Mouse (Mus musculus) midbrain, postnatal 0 days (tissue): ENCODE data around the gene Ifna14. TPM values are rescaled to one million over a fixed set of nuclear protein-coding genes. Genes with fewer than 3 reads are reported as not detected.
A peak's percentile ranks its signal among the peaks of the same experiment; 100 is the strongest.

ENCODE experiments used
- ATAC-seq: fragments of 200-750 bp; cut with Nextera tagmentation; 2 replicates; pipeline ENCODE4 v1.8.0; 2017; ENCODE audit warnings: moderate number of reproducible peaks, mild to moderate bottlenecking, moderate TSS enrichment, moderate library complexity; ENCODE audit not compliant: low FRiP score
- DNase-seq: peaks from one replicate; pipeline ENCODE4 v3.0.0-alpha.2; 2015; ENCODE audit warnings: low spot score
- H3K27ac ChIP-seq: fragments of 300-500 bp; sonication (generic); 2 replicates; pipeline ENCODE4 v1.5.1; 2014; ENCODE audit warnings: low read depth, mild to moderate bottlenecking, low read length, mixed read lengths
- H3K27me3 ChIP-seq: fragments of 300-500 bp; sonication (generic); 2 replicates; pipeline ENCODE4 v1.6.1; 2014; ENCODE audit warnings: low read length, control low read depth, mixed read lengths; ENCODE audit not compliant: insufficient read depth
- H3K36me3 ChIP-seq: fragments of 300-500 bp; sonication (generic); 2 replicates; pipeline ENCODE4 v1.6.1; 2014; ENCODE audit warnings: low read length, control low read depth, mixed read lengths; ENCODE audit not compliant: insufficient read depth
- H3K4me1 ChIP-seq: fragments of 300-500 bp; sonication (generic); 2 replicates; pipeline ENCODE4 v1.6.1; 2014; ENCODE audit warnings: mild to moderate bottlenecking, control low read depth, antibody characterized with exemption, low read length, mixed read lengths; ENCODE audit not compliant: insufficient read depth
- H3K4me2 ChIP-seq: fragments of 300-500 bp; sonication (generic); 2 replicates; pipeline ENCODE4 v1.6.1; 2014; ENCODE audit warnings: low read depth, mild to moderate bottlenecking, low read length, mixed read lengths; ENCODE audit not compliant: poor library complexity, severe bottlenecking
- H3K4me3 ChIP-seq: fragments of 300-500 bp; sonication (generic); 2 replicates; pipeline ENCODE4 v1.5.1; 2014; ENCODE audit warnings: low read depth, mild to moderate bottlenecking, low read length, moderate library complexity
- H3K9ac ChIP-seq: fragments of 300-500 bp; sonication (generic); replicated peaks from 2 replicates; pipeline ENCODE4 v1.6.1; 2014; ENCODE audit warnings: mild to moderate bottlenecking, low read length, moderate library complexity, mixed read lengths; ENCODE audit not compliant: poor library complexity, severe bottlenecking
- H3K9me3 ChIP-seq: fragments of 300-500 bp; sonication (generic); 2 replicates; pipeline ENCODE4 v1.6.1; 2016; ENCODE audit warnings: low read length, control low read depth
- CTCF ChIP-seq: IDR thresholded peaks from 2 replicates; pipeline ENCODE4 v1.5.1; 2016; ENCODE audit warnings: antibody characterized with exemption, mild to moderate bottlenecking
- WGBS: fragments of 180-500 bp; shearing (Covaris S2); extraction: QIAGEN DNeasy Blood & Tissue Kit; methylation state at CpG from one replicate; pipeline ENCODE4 v1.1.7; 2014; 5-methylcytosine and 5-hydroxymethylcytosine counted together
- polyA plus RNA-seq: library from polyadenylated mRNA; unstranded; fragments of >200 nt; fragmentation: Nextera tagmentation; extraction: Ambion mirVana; gene quantifications from 2 replicates; pipeline ENCODE4 v1.2.1, GENCODE M21; 2015
- total RNA-seq: library from RNA; depleted of rRNA; stranded (reverse); fragments of >200 nt; gene quantifications from 2 replicates; pipeline ENCODE4 v1.2.3, GENCODE M21; 2014

Gene Ifna14
- total and polyA plus RNA-seq, 2 experiments from 2014 or later: not detected

- ATAC-seq: no peak
- Histone ChIP-seq H3K36me3 (no peaks in the 10 kb centered on the region), H3K9ac (no peak overlapping the region), H3K27me3 (no peaks in the 10 kb centered on the region), H3K9me3 (no peaks in the 10 kb centered on the region), H3K27ac (no peak overlapping the region), H3K4me3 (no peak overlapping the region), H3K4me1 (no peaks in the 10 kb centered on the region), H3K4me2 (no peak overlapping the region)
- no peak for DNase-seq
- 95% methylated on average over 2 of the region's 2 CpGs for WGBS
- TF ChIP-seq CTCF: no peak
Observed at GRCm38 (mm10) chr4:88533499-88533898, 38.1 kb downstream of the Ifna14 start.

- ATAC-seq (no peak), DNase-seq (no peak)
- TF ChIP-seq CTCF: no peak
- Histone ChIP-seq H3K9ac (no peak overlapping the region), H3K4me1 (no peaks in the 10 kb centered on the region), H3K27me3 (no peaks in the 10 kb centered on the region), H3K36me3 (no peaks in the 10 kb centered on the region), H3K9me3 (no peaks in the 10 kb centered on the region), H3K4me3 (no peak overlapping the region), H3K4me2 (no peak overlapping the region), H3K27ac (no peak overlapping the region)
- WGBS: 93% methylated on average over 2 of the region's 2 CpGs
Observed at GRCm38 (mm10) chr4:88530892-88531291, 40.7 kb downstream of the Ifna14 start.

GRCm38 (mm10) chr4:88530271-88530670, 41.3 kb downstream of the Ifna14 start:
- ATAC-seq (no peak), DNase-seq (no peak)
- TF ChIP-seq CTCF: no peak
- H3K4me1 ChIP-seq: no peaks in the 10 kb centered on the region
- H3K9ac ChIP-seq: no peak overlapping the region
- WGBS: 70% methylated on average over 4 of the region's 4 CpGs
- H3K27me3 ChIP-seq: no peaks in the 10 kb centered on the region
- H3K4me2 ChIP-seq: no peak overlapping the region
- H3K27ac ChIP-seq: no peak overlapping the region
- no peaks in the 10 kb centered on the region for H3K36me3 ChIP-seq
- no peak overlapping the region for H3K4me3 ChIP-seq
- no peaks in the 10 kb centered on the region for H3K9me3 ChIP-seq

GRCm38 (mm10) chr4:88526379-88527049, 45.1 kb downstream of the Ifna14 start:
- TF ChIP-seq CTCF: no peak
- ATAC-seq (no peak), DNase-seq (no peak)
- H3K27ac ChIP-seq: no peak overlapping the region
- no peak overlapping the region for H3K4me2 ChIP-seq
- 84% methylated on average over 5 of the region's 5 CpGs for WGBS
- no peaks in the 10 kb centered on the region for H3K27me3 ChIP-seq
- no peaks in the 10 kb centered on the region for H3K36me3 ChIP-seq
- no peaks in the 10 kb centered on the region for H3K9me3 ChIP-seq
- H3K9ac ChIP-seq: no peak overlapping the region
- H3K4me3 ChIP-seq: no peak overlapping the region
- no peaks in the 10 kb centered on the region for H3K4me1 ChIP-seq

- DNase-seq (no peak), ATAC-seq (no peak)
- no peak overlapping the region for H3K4me3 ChIP-seq
- H3K4me2 ChIP-seq: no peak overlapping the region
- no peaks in the 10 kb centered on the region for H3K36me3 ChIP-seq
- H3K9ac ChIP-seq: no peak overlapping the region
- H3K9me3 ChIP-seq: no peaks in the 10 kb centered on the region
- TF ChIP-seq CTCF: no peak
- WGBS: 86% methylated on average over 3 of the region's 3 CpGs
- no peaks in the 10 kb centered on the region for H3K27me3 ChIP-seq
- H3K4me1 ChIP-seq: no peaks in the 10 kb centered on the region
- H3K27ac ChIP-seq: no peak overlapping the region
Observed at GRCm38 (mm10) chr4:88525393-88525792, 46.2 kb downstream of the Ifna14 start.

- Histone ChIP-seq H3K36me3 (no peaks in the 10 kb centered on the region), H3K9ac (no peak overlapping the region), H3K27me3 (no peaks in the 10 kb centered on the region), H3K27ac (no peak overlapping the region), H3K4me1 (no peaks in the 10 kb centered on the region), H3K4me2 (no peak overlapping the region), H3K9me3 (no peaks in the 10 kb centered on the region), H3K4me3 (no peak overlapping the region)
- TF ChIP-seq CTCF: peak; percentile 56
- ATAC-seq: no peak
- no peak for DNase-seq
Observed at GRCm38 (mm10) chr4:88523241-88523640, 48.4 kb downstream of the Ifna14 start.
